Mouse (Mus musculus) heart, embryonic 15.5 days (tissue): ENCODE results near the gene Rabac1. TPM values are rescaled to one million over a fixed set of nuclear protein-coding genes. Genes with fewer than 3 reads are reported as not detected.

Source experiments
- ATAC-seq: fragments of 200-750 bp; cut with Nextera tagmentation; replicated peaks from 2 replicates; pipeline ENCODE4 v1.8.0; 2017; ENCODE audit warnings: low read depth, moderate TSS enrichment; ENCODE audit not compliant: insufficient number of reproducible peaks, insufficient read depth, low FRiP score
- H3K27ac ChIP-seq: fragments of 300-500 bp; sonication (generic); 2 replicates; pipeline ENCODE4 v1.5.1; 2015; ENCODE audit warnings: mild to moderate bottlenecking, inconsistent platforms
- H3K27me3 ChIP-seq: fragments of 300-500 bp; sonication (generic); 2 replicates; pipeline ENCODE4 v1.6.1; 2015; ENCODE audit warnings: inconsistent platforms
- H3K36me3 ChIP-seq: fragments of 300-500 bp; sonication (generic); 2 replicates; pipeline ENCODE4 v1.6.1; 2015; ENCODE audit warnings: mild to moderate bottlenecking, inconsistent platforms
- H3K4me1 ChIP-seq: fragments of 300-500 bp; sonication (generic); replicated peaks from 2 replicates; pipeline ENCODE4 v1.6.1; 2015; ENCODE audit warnings: inconsistent platforms
- H3K4me2 ChIP-seq: fragments of 300-500 bp; sonication (generic); 2 replicates; pipeline ENCODE4 v1.6.1; 2015; ENCODE audit warnings: inconsistent platforms, mild to moderate bottlenecking, moderate library complexity
- H3K4me3 ChIP-seq: fragments of 300-500 bp; sonication (generic); 2 replicates; pipeline ENCODE4 v1.5.1; 2015; ENCODE audit warnings: mild to moderate bottlenecking, inconsistent platforms
- H3K9ac ChIP-seq: fragments of 300-500 bp; sonication (generic); 2 replicates; pipeline ENCODE4 v1.6.1; 2015; ENCODE audit warnings: mild to moderate bottlenecking, inconsistent platforms
- H3K9me3 ChIP-seq: fragments of 300-500 bp; sonication (generic); replicated peaks from 2 replicates; pipeline ENCODE4 v1.6.1; 2016; ENCODE audit warnings: inconsistent platforms
- WGBS: fragments of 180-500 bp; shearing (Covaris S2); methylation state at CpG from one replicate; pipeline ENCODE4 v1.1.7; 2015; ENCODE audit warnings: mixed read lengths; 5-methylcytosine and 5-hydroxymethylcytosine counted together
- polyA plus RNA-seq: library from polyadenylated mRNA; unstranded; fragments of >200 nt; fragmentation: Nextera tagmentation; extraction: Ambion mirVana; gene quantifications from 2 replicates; pipeline ENCODE4 v1.2.1, GENCODE M21; 2015

Gene Rabac1
- 211 and 225 TPM in 2 replicates for polyA plus RNA-seq

DNA sequence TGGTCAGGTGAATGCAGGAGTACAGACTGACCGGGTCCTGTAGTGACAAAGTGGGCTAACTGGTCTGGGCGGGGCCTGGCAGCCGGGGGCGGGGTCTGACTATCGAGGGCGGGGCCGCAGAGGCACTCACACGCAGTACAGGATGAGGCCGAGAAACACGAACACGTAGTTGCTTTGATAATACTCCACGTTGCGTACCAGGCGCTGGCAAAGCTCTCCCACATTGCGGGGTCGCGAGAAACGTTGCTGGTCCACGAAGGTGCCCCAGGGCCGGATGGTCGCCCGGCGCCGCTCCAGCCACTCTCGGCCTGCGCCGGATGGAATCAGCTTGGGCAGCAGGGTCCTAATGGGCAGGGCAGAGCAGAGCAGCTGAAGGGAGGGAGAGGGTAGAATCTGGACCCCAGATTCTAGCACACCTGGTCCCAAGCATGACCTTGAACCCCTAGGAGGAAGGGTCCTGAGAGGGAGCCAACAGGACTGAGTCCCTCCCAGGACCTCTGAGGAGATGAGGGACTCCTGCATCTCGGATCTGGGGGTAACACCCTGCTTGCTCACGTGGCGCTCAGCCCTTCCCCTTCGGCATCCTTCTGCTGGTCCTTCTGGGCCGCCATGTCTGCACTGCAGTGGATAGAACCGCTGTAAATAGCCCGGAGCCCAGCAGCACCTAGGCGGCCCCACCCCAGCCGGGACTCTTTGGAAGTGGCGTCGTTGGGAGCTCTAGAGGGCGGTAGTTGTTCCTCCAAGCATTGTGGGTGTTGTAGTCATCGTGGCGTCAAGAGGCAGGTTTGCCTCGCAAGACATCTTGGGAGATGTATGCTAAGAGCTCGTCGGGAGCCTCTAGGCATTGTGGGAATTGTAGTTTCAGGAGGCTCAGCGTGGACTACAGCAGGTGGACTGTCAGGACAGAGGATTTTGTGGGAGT, at the start of gene Rabac1:
TSS of gene Rabac1 (minus strand) at position 783 of the 922 bp plus-strand sequence.
- ATAC-seq: peak; percentile 94
- Histone ChIP-seq H3K4me2 (peak within 1 kb of the TSS; percentile 79), H3K4me1 (peaks cover 10% of the 10 kb centered on the region), H3K9ac (peak within 1 kb of the TSS; percentile 91), H3K9me3 (no peaks in the 10 kb centered on the region), H3K4me3 (peak within 1 kb of the TSS; percentile 89), H3K27ac (peak within 1 kb of the TSS; percentile 81), H3K36me3 (peaks cover 10% of the 10 kb centered on the region), H3K27me3 (no peaks in the 10 kb centered on the region)
- under 1% methylated on average over 45 of the region's 45 CpGs for WGBS

DNA sequence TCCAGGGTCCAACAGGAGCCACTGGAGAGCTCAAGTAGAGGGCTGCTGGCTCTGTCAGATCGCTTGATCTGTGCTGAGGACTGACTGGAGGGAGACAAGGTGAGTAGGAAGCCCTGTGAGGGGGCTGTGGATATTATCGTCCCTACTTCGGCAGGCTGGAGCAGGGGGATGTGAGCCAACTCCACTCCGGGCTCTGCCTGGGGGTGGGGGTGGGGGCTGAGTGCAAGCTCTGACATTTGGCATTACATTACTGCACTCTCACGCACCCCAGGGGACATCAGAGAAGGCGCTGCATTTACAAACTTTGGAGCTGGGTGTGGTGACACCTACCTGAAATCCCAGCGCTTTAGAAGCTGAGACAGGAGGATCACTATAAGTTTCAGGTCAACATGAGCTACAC, 39.0 kb upstream of the Rabac1 start:
- Histone ChIP-seq H3K4me1 (peaks cover 20% of the 10 kb centered on the region), H3K4me2 (no peak overlapping the region), H3K27ac (no peak overlapping the region), H3K9me3 (no peaks in the 10 kb centered on the region), H3K27me3 (peaks cover 61% of the 10 kb centered on the region), H3K9ac (no peak overlapping the region), H3K36me3 (no peaks in the 10 kb centered on the region), H3K4me3 (no peak overlapping the region)
- WGBS: 59% methylated on average over 7 of the region's 7 CpGs
- ATAC-seq: no peak

- H3K27ac ChIP-seq: no peak overlapping the region
- H3K9ac ChIP-seq: no peak overlapping the region
- H3K9me3 ChIP-seq: no peaks in the 10 kb centered on the region
- peak overlapping the region; percentile 63 for H3K4me2 ChIP-seq
- peaks cover 73% of the 10 kb centered on the region for H3K27me3 ChIP-seq
- ATAC-seq: no peak; the same call in 1 of the 2 replicates
- H3K36me3 ChIP-seq: no peaks in the 10 kb centered on the region
- H3K4me3 ChIP-seq: peak overlapping the region; percentile 34
- peaks cover 27% of the 10 kb centered on the region for H3K4me1 ChIP-seq
- 3% methylated on average over 86 of the region's 97 CpGs for WGBS
Observed at GRCm38 (mm10) chr7:25010090-25010913, 37.7 kb upstream of the Rabac1 start.

DNA sequence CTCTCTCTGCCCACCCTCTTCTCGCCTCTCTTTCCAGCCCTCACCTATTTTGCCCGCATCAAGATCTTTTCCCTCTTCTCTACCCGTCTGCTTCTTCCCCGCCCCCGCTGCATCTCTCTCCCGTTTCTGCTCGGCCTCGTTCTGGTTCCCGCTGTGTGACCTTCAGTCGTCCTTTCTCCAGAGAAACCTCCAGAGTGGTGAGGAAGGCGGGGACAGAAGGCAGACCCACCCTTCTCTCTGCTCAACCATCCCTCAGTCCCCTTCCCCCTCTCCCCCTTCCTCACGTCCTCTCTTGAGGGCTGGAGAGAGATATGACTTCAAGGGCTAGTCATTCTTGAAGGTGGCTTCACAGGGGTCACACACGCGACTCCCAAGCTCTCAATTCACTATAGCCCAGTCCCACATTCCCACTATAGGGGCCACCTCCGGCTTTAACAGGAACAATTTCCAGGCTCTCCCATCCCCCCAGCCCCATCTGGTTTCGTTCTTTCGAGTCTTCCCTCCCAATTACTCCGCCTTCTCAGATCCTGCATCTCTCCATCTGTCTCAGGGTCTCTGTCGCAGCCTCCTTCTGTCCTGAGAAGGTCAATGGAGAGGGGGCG, 36.6 kb upstream of the Rabac1 start:
- Histone ChIP-seq H3K9me3 (no peaks in the 10 kb centered on the region), H3K4me1 (peaks cover 33% of the 10 kb centered on the region), H3K36me3 (no peaks in the 10 kb centered on the region), H3K27me3 (peaks cover 81% of the 10 kb centered on the region), H3K27ac (no peak overlapping the region), H3K4me3 (0 out of 2 replicates have a peak overlapping the region, but pooled peaks have one; percentile 2), H3K9ac (no peak overlapping the region), H3K4me2 (peak overlapping the region; percentile 33)
- WGBS: 13% methylated on average over 20 of the region's 20 CpGs
- no peak for ATAC-seq

GRCm38 (mm10) chr7:25008635-25009034, 36.1 kb upstream of the Rabac1 start:
- Histone ChIP-seq H3K9ac (no peak overlapping the region), H3K27me3 (peaks cover 86% of the 10 kb centered on the region), H3K4me2 (peak overlapping the region; percentile 33), H3K36me3 (no peaks in the 10 kb centered on the region), H3K4me1 (peaks cover 33% of the 10 kb centered on the region), H3K9me3 (no peaks in the 10 kb centered on the region), H3K4me3 (0 out of 2 replicates have a peak overlapping the region, but pooled peaks have one; percentile 2), H3K27ac (no peak overlapping the region)
- ATAC-seq: no peak
- WGBS: 2% methylated on average over 17 of the region's 17 CpGs

DNA sequence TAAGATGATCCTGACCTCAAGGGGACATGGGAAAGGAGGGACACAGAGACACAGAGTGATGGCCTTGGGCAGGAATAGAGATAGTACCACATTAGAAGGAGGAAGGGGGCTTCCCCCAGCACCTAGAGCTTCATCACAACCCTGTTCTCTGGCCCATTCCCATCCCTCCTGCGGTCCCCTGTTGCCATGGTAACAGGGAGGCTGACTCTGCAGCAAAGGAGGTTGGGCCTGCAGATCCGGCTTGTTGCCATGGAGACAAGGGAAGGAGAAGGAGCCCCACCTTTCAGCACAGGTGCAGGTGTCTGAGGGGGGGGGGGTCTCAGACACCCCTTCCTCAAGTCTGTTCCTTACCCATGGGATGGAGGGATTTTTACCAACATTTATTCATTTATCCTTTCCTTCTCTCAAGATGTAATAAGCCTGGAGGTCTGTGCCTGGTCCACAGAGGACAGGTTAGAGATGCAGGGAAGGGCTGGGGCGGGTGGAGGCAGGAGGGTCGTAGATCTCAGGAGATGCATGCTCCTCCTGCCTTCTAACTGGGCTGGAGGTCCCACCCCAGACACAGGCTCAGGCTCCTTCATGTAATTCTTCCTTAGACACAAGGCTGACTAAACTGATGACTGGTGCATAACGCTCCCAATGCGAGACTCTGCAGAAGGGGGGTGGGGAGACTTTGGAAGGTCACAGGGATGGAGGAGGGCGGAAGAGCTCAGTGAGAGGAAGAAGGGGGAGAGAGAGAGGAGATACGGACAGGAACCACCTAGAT, 35.2 kb upstream of the Rabac1 start:
- Histone ChIP-seq H3K4me1 (peaks cover 33% of the 10 kb centered on the region), H3K9ac (no peak overlapping the region), H3K4me2 (no peak overlapping the region), H3K4me3 (no peak overlapping the region), H3K27me3 (peaks cover 94% of the 10 kb centered on the region), H3K36me3 (no peaks in the 10 kb centered on the region), H3K9me3 (no peaks in the 10 kb centered on the region), H3K27ac (no peak overlapping the region)
- WGBS: 34% methylated on average over 8 of the region's 8 CpGs
- no peak for ATAC-seq

DNA sequence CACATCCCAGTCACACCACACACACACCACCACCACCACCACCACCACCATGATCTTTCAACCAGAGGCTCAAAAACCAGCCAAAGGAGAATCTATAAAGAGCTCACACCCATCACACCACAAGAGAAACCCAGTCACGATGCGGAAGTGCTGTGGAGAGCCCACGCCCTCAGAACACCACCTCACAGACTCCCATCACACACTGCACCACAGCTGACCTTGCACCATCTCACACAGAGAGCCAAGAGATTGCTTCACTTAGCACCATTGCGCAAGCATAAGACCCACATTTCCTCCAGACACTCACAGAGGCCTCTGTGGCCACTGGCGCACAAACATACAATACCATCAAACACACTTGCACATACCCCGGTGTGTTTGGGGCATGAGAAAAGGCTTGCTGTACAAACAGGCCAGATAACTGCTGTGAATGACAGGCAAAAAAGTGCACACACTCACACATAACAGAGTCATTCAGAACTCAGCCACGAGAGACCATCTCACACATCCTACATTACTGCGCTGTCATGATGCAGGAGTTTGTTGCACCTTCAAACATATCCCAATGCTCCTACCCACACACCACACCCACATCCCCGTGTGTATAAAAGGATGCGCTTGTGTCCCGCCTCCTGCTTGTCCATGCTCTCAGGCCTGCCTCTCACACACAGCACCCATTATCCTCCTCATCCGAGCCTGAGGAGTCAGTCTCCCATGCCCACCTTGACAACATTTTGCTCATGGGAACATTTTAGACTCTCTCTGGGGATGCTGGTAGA, 34.2 kb upstream of the Rabac1 start:
- peaks cover 33% of the 10 kb centered on the region for H3K4me1 ChIP-seq
- no peaks in the 10 kb centered on the region for H3K36me3 ChIP-seq
- H3K27me3 ChIP-seq: peaks cover 87% of the 10 kb centered on the region
- 73% methylated on average over 12 of the region's 12 CpGs for WGBS
- no peak overlapping the region for H3K4me3 ChIP-seq
- H3K4me2 ChIP-seq: no peak overlapping the region
- no peak overlapping the region for H3K9ac ChIP-seq
- no peak for ATAC-seq
- H3K27ac ChIP-seq: no peak overlapping the region
- H3K9me3 ChIP-seq: no peaks in the 10 kb centered on the region

- ATAC-seq: peak; percentile 7; the same call in 1 of the 2 replicates
- Histone ChIP-seq H3K4me2 (peak overlapping the region; percentile 63; the same call in 1 of the 2 replicates), H3K4me1 (peaks cover 33% of the 10 kb centered on the region)
Observed at GRCm38 (mm10) chr7:25006171-25006570, 33.6 kb upstream of the Rabac1 start.

GRCm38 (mm10) chr7:25005421-25006065, 33.0 kb upstream of the Rabac1 start, which contains the start of gene Atp1a3:
Gene Atp1a3 (minus strand): TSS chr7:25005958.
- no peak within 1 kb of the TSS for H3K9ac ChIP-seq
- peaks cover 75% of the 10 kb centered on the region for H3K27me3 ChIP-seq
- peak within 1 kb of the TSS; percentile 40 for H3K4me3 ChIP-seq
- H3K36me3 ChIP-seq: no peaks in the 10 kb centered on the region
- H3K4me1 ChIP-seq: peaks cover 30% of the 10 kb centered on the region
- peak; percentile 23; the same call in 1 of the 2 replicates for ATAC-seq
- peak within 1 kb of the TSS; percentile 63 for H3K4me2 ChIP-seq
- H3K27ac ChIP-seq: no peak within 1 kb of the TSS
- whole genome bisulfite sequencing: 2% methylated on average over 50 of the region's 54 CpGs
- no peaks in the 10 kb centered on the region for H3K9me3 ChIP-seq

More at GRCm38 (mm10) chr7:25006171-25006570, 33.6 kb upstream of the Rabac1 start:
- peaks cover 81% of the 10 kb centered on the region for H3K27me3 ChIP-seq
- H3K9me3 ChIP-seq: no peaks in the 10 kb centered on the region
- H3K4me3 ChIP-seq: peak overlapping the region; percentile 40; the same call in 1 of the 2 replicates
- H3K36me3 ChIP-seq: no peaks in the 10 kb centered on the region
- no peak overlapping the region for H3K27ac ChIP-seq
- no peak overlapping the region for H3K9ac ChIP-seq
- WGBS: 59% methylated on average over 3 of the region's 3 CpGs
